In the genomic region with DNA sequence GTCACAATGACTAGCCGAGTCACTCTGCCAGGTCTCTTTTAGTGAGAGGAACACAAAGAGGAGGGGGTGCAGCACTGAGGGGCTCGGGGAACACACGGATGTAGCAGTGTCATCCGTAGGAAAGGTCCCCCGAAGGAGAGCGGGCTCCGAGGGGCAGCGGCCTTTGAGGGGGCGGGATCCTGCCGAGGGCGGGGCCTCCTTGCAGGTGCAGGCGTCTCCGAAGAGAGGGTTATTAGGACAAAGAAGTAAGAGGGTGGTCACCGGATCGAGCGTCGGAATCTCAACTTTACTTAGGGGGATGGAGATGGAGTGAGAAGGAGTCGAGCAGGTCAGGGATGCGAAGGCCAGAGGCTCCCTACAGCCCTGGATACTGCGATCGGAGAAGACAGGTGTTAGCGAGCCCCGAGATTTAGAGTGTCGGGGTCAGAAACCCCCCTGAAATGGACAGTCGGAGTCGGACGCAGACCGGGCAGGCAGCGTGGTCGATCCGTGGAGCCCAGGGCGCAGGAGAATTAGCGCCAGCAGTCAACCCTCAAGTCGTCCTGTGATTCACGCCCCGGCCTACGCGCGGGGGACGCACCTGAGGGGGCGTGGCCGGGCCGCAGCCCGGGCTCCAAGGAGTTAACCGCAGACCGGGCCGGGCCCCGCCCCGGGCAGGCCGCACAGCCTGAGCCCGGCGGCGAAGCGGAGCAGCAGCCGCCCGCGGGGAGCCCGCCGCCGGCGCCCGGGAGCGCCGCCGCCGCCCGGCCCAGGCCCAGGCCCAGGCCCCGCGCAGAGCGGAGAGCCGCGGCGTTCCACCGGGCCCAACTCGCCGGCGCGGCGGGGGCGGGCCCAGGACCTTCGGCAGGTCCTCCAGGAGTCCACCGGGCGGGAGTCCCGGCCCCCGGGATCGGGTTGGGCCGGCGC, we compare ENCODE assay signal across 1 mouse cellular context.
A peak's percentile ranks its signal among the peaks of the same experiment; 100 is the strongest.
TF ChIP-seq lines count a peak whose summit lies in the region.

No protein-coding gene starts in this region.

TF ChIP-seq in MEL, 35 proteins besides CTCF, POLR2A, EP300 and RAD21 (continued from another document):
- TF ChIP-seq ZC3H11A (IDR thresholded peaks at IDR 0.05; ENCODE audit: low read depth, low read length) (no peak), MXI1 (IDR thresholded peaks at IDR 0.05; ENCODE audit: low read depth, low read length) (peak; percentile 3; the same call in 1 of the 2 replicates), SMC3 (IDR thresholded peaks at IDR 0.05; ENCODE audit: low read depth, low read length) (no peak), TCF12 (IDR thresholded peaks at IDR 0.05; ENCODE audit: low read depth, low read length) (peak; percentile 25; the same call in 1 of the 2 replicates), ZNF384 (IDR thresholded peaks at IDR 0.05; ENCODE audit: low read depth, low read length) (no peak), NRF1 (IDR thresholded peaks at IDR 0.05; ENCODE audit: insufficient read depth, low read depth, low read length, poor library complexity, severe bottlenecking) (no peak), SIN3A (IDR thresholded peaks at IDR 0.05; ENCODE audit: low read length) (peak; percentile 16; the same call in 1 of the 2 replicates), ZMIZ1 (IDR thresholded peaks at IDR 0.05; ENCODE audit: low read depth, low read length) (no peak)
TF ChIP-seq in MEL: peak in this region for 5.
